Comparison of ENCODE assay signal across 10 mouse cellular contexts in the genomic region with DNA sequence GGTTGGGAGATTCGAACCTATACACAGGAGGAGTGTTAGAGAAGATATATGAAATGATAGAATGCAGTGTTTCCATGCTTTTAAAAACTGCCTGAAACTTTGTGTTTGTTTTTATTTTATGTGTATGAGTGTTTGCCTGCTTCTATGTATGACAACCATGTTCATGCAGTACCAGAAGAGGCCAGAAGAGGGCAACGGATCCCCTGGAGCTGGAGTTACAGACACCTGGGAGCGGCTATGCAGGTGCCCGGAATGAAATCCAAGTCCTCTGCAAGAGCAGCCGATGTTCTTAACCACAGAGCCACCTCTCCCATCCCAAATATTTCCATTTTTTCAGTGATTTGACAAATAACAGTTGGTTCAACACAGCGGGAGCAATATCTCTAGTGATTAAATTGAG.
DNase-seq lines count a peak whose midpoint lies in the region; TF ChIP-seq lines count a peak whose summit lies in the region.
"Had no signal": no experiment of that assay in that cellular context is flagged by ENCODE, and none has a peak within 500 bp of the region (broad histone marks: within the 10 kb centered on the region; RNA-seq: fewer than 3 reads in every experiment).

No protein-coding gene starts in this region.

- H3K36me3 ChIP-seq in kidney, adult 2 months (ENCODE audit: control insufficient read depth, insufficient read depth, low read length): no peaks in the 10 kb centered on the region
- H3K36me3 ChIP-seq: heart, embryonic 15.5 days; liver, embryonic 15.5 days had no signal

- WGBS in kidney, adult 2 months: 57% methylated on average over 6 of the region's 6 CpGs

- H3K27me3 ChIP-seq in kidney, adult 2 months (replicated peaks; ENCODE audit: control insufficient read depth, insufficient read depth, low read length): no peaks in the 10 kb centered on the region
- H3K27me3 ChIP-seq: liver, embryonic 15.5 days had no signal

- no peak for TF ChIP-seq POLR2A in kidney, adult 2 months (IDR thresholded peaks at IDR 0.05; ENCODE audit: low read depth, low read length)

- TF ChIP-seq CTCF in kidney, adult 2 months (conservative IDR thresholded peaks at IDR 0.05; ENCODE audit: insufficient read depth, insufficient read length, low read depth, low read length): peak; percentile 50

- H3K4me3 ChIP-seq in kidney, adult 2 months (ENCODE audit: insufficient read depth, low read depth, low read length): no peak overlapping the region
- H3K4me3 ChIP-seq: heart, embryonic 15.5 days; liver, embryonic 15.5 days had no signal

- peak; percentile 40 for DNase-seq in kidney, adult 2 months
- no peak for DNase-seq in kidney, postnatal 14 days
- DNase-seq in A20 (ENCODE audit: low read depth, low spot score) (peak; percentile 1), NIH3T3 (ENCODE audit: low read depth) (peak; percentile 45)
- peak; percentile 35 to 67 for DNase-seq in kidney, postnatal 36 days
- DNase-seq in yolk sac, embryonic 10.5 days (ENCODE audit: low spot score): no peak
- no peak for DNase-seq in frontal cortex, postnatal 14 days (ENCODE audit: low spot score in 2 of 2)
- DNase-seq in urinary bladder, postnatal 36 days (ENCODE audit: low spot score in 2 of 2): no peak

- no peak overlapping the region for H3K27ac ChIP-seq in kidney, adult 2 months (ENCODE audit: insufficient read depth, low read depth, low read length)
- H3K27ac ChIP-seq: heart, embryonic 15.5 days; liver, embryonic 15.5 days had no signal

- no peaks in the 10 kb centered on the region for H3K4me1 ChIP-seq in kidney, adult 2 months (ENCODE audit: control insufficient read depth, insufficient read depth, low read length)
- H3K4me1 ChIP-seq: heart, embryonic 15.5 days had no signal

Comparison
In these comparisons a context has a peak if more than half of its experiments do, and no peak if none do; other contexts are left out.
1. DNase-seq: peak in kidney, adult 2 months (single experiment), A20 (single experiment), NIH3T3 (single experiment) and kidney, postnatal 36 days (2 of 2); none in kidney, postnatal 14 days (single experiment), yolk sac, embryonic 10.5 days (single experiment), frontal cortex, postnatal 14 days (0 of 2) and urinary bladder, postnatal 36 days (0 of 2).